Mouse (Mus musculus) kidney, adult 2 months (tissue): Measurements from ENCODE around the gene Tubgcp3. TPM values are rescaled to one million over a fixed set of nuclear protein-coding genes. Genes with fewer than 3 reads are reported as not detected.
"Not testable (repeated sequence)": the region's sequence is repeated elsewhere in the genome, so short reads cannot be mapped to it uniquely, and the experiment has no call there.

ENCODE experiments used
- DNase-seq: peaks from one replicate; pipeline ENCODE4 v3.0.0; 2021
- H3K27ac ChIP-seq: fragments of 200-500 bp; 2 replicates; pipeline ENCODE4 v1.5.1; 2012; ENCODE audit warnings: low read depth, low read length, control low read depth, inconsistent platforms; ENCODE audit not compliant: insufficient read depth
- H3K27me3 ChIP-seq: fragments of 200-500 bp; replicated peaks from 2 replicates; pipeline ENCODE4 v1.6.1; 2012; ENCODE audit warnings: mild to moderate bottlenecking, moderate library complexity, low read length, inconsistent platforms; ENCODE audit not compliant: control insufficient read depth, insufficient read depth
- H3K36me3 ChIP-seq: fragments of 200-500 bp; 2 replicates; pipeline ENCODE4 v1.6.1; 2012; ENCODE audit warnings: mild to moderate bottlenecking, moderate library complexity, low read length, inconsistent platforms; ENCODE audit not compliant: control insufficient read depth, insufficient read depth
- H3K4me1 ChIP-seq: fragments of 200-500 bp; 2 replicates; pipeline ENCODE4 v1.6.1; 2011; ENCODE audit warnings: low read length; ENCODE audit not compliant: control insufficient read depth, insufficient read depth
- H3K4me3 ChIP-seq: fragments of 200-500 bp; 2 replicates; pipeline ENCODE4 v1.5.1; 2011; ENCODE audit warnings: mild to moderate bottlenecking, low read depth, low read length, control low read depth; ENCODE audit not compliant: insufficient read depth
- CTCF ChIP-seq: fragments of 200-500 bp; conservative IDR thresholded peaks from 2 replicates; pipeline ENCODE4 v1.5.1; 2011; ENCODE audit warnings: low read depth, mild to moderate bottlenecking, control low read depth, low read length, moderate library complexity, mixed read lengths; ENCODE audit not compliant: insufficient read depth, insufficient read length
- POLR2A ChIP-seq: fragments of 200-500 bp; IDR thresholded peaks from one replicate; pipeline ENCODE4 v1.6.1; 2011; ENCODE audit warnings: low read depth, low read length, control low read depth
- WGBS: fragments of 180-500 bp; shearing (Covaris S2); methylation state at CpG from one replicate; pipeline ENCODE4 v1.1.7; 2018; 5-methylcytosine and 5-hydroxymethylcytosine counted together
- polyA plus RNA-seq: library from polyadenylated mRNA; depleted of rRNA; stranded (reverse); fragments of >200 nt; gene quantifications from 2 replicates; pipeline ENCODE4 v1.2.3, GENCODE M21; 2012

The Tubgcp3 gene
- polyA plus RNA-seq, 1 experiment, result 28.4 TPM

DNA sequence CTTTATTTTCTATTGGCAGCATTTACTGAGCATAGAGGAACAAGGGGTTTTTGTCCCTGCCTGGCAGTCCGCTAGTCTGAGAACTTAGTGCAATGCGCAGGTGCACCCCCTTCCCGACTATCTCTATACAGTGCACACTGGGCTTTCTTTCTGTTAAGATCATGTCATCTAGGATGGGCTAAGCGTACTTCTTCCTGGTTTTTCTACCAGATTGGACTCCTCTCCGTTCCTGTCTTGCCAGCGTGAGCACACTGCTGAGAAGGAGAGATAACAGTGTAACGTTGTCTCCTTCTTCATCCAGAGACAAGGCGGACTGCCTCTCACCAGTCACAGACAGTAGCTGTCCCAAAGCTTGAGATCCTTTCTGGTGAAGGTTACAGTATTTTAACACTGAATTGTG lies 27.7 kb downstream of the Tubgcp3 start:
- H3K4me1 ChIP-seq, result peaks cover 4% of the 10 kb centered on the region; the same call in 1 of the 2 replicates
- no peaks in the 10 kb centered on the region for H3K27me3 ChIP-seq
- no peak for DNase-seq
- no peak overlapping the region for H3K4me3 ChIP-seq
- WGBS, result 92% methylated on average over 8 of the region's 8 CpGs
- H3K36me3 ChIP-seq, result peaks cover 7% of the 10 kb centered on the region; the same call in 1 of the 2 replicates
- TF ChIP-seq CTCF, result no peak
- no peak for TF ChIP-seq POLR2A
- H3K27ac ChIP-seq, result no peak overlapping the region

DNA sequence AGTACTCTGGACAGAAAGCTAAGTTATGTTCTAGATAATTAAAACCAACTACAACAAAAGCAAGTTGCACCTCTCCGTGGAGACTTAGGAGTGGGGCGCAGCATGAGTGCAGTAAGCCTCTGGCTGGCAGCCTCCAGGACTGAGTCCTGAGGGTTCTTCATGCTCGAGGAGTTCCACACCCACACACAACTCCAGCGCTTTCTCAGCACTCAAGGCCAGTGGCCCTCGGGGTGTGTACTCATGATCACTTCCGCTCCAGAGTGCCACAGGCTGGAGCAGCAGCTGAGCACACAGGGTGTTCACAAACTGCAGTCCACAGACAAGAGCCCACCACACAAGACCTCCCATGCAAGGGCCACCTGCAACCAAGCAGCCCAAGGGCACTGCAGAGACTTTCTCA lies 30.5 kb downstream of the Tubgcp3 start:
- Histone ChIP-seq H3K4me3 (no peak overlapping the region), H3K4me1 (peaks cover 3% of the 10 kb centered on the region; the same call in 1 of the 2 replicates), H3K27me3 (no peaks in the 10 kb centered on the region), H3K36me3 (peaks cover 3% of the 10 kb centered on the region; the same call in 1 of the 2 replicates), H3K27ac (no peak overlapping the region)
- DNase-seq, result no peak
- 67% methylated on average over 6 of the region's 6 CpGs for WGBS
- TF ChIP-seq POLR2A, result no peak
- TF ChIP-seq CTCF, result no peak

GRCm38 (mm10) chr8:12638446-12638845 lies 33.6 kb downstream of the Tubgcp3 start:
- no peak for TF ChIP-seq POLR2A
- no peak for TF ChIP-seq CTCF
- peaks cover 3% of the 10 kb centered on the region; the same call in 1 of the 2 replicates for H3K36me3 ChIP-seq
- no peak overlapping the region for H3K27ac ChIP-seq
- 88% methylated on average over 11 of the region's 11 CpGs for WGBS
- H3K27me3 ChIP-seq, result no peaks in the 10 kb centered on the region
- no peak overlapping the region for H3K4me3 ChIP-seq
- DNase-seq, result no peak
- H3K4me1 ChIP-seq, result no peaks in the 10 kb centered on the region

- no peaks in the 10 kb centered on the region for H3K36me3 ChIP-seq
- no peak for DNase-seq
- no peaks in the 10 kb centered on the region for H3K4me1 ChIP-seq
- no peak overlapping the region for H3K4me3 ChIP-seq
- 68% methylated on average over 2 of the region's 2 CpGs for WGBS
- H3K27me3 ChIP-seq, result no peaks in the 10 kb centered on the region
- TF ChIP-seq CTCF (no peak), POLR2A (no peak)
- H3K27ac ChIP-seq, result no peak overlapping the region
These were observed 36.7 kb downstream of the Tubgcp3 start for GRCm38 (mm10) chr8:12635366-12635765.

- 39% methylated on average over 3 of the region's 3 CpGs for WGBS
- Histone ChIP-seq H3K36me3 (no peaks in the 10 kb centered on the region; the same call in 1 of the 2 replicates), H3K4me1 (no peaks in the 10 kb centered on the region)
These were observed 43.0 kb downstream of the Tubgcp3 start for GRCm38 (mm10) chr8:12629079-12629478.

DNA sequence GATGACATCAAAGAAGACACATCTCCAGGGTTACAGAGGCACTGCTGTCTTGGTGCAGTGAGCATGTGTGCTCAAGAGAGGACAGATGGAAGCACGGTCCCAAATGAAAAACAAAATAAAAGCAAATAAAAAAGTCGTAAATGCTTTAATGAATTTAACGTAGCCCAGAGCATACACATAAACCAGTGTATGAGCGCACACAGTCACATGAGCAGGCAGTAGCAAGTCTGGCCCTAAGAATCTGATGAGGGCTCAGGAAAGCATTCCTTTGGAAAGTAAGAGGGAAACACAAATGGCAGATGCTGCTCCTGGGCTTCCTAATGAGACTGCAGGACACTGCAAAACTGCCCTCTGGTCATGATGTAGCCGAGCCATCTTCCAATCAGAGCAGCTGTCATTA lies 46.2 kb downstream of the Tubgcp3 start:
- H3K36me3 ChIP-seq, result peaks cover 5% of the 10 kb centered on the region
- TF ChIP-seq CTCF, result no peak
- TF ChIP-seq POLR2A, result no peak
- H3K4me3 ChIP-seq, result no peak overlapping the region
- H3K27ac ChIP-seq, result no peak overlapping the region
- no peak for DNase-seq
- no peaks in the 10 kb centered on the region for H3K4me1 ChIP-seq
- H3K27me3 ChIP-seq, result no peaks in the 10 kb centered on the region
- whole genome bisulfite sequencing, result 80% methylated on average over 5 of the region's 5 CpGs

More at GRCm38 (mm10) chr8:12629079-12629478, 43.0 kb downstream of the Tubgcp3 start:
- Histone ChIP-seq H3K4me3 (no peak overlapping the region), H3K27ac (no peak overlapping the region), H3K27me3 (no peaks in the 10 kb centered on the region)
- TF ChIP-seq POLR2A (no peak), CTCF (peak; percentile 87)
- peak; percentile 58 for DNase-seq

- no peaks in the 10 kb centered on the region for H3K27me3 ChIP-seq
- H3K4me3 ChIP-seq, result no peak overlapping the region
- 95% methylated on average over 18 of the region's 18 CpGs for WGBS
- H3K27ac ChIP-seq, result no peak overlapping the region
- TF ChIP-seq POLR2A, result no peak
- no peak for DNase-seq
- H3K36me3 ChIP-seq, result peaks cover 5% of the 10 kb centered on the region
- no peaks in the 10 kb centered on the region for H3K4me1 ChIP-seq
These were observed 50.4 kb downstream of the Tubgcp3 start for GRCm38 (mm10) chr8:12621550-12622222.

- H3K27ac ChIP-seq, H3K36me3 ChIP-seq, DNase-seq, H3K27me3 ChIP-seq, H3K4me3 ChIP-seq, H3K4me1 ChIP-seq: not testable (repeated sequence)
- 89% methylated on average over 3 of the region's 3 CpGs for WGBS
These were observed 54.7 kb downstream of the Tubgcp3 start for GRCm38 (mm10) chr8:12617369-12617768.
